Comparison of ENCODE assay signal across 11 mouse cellular contexts in the genomic region with DNA sequence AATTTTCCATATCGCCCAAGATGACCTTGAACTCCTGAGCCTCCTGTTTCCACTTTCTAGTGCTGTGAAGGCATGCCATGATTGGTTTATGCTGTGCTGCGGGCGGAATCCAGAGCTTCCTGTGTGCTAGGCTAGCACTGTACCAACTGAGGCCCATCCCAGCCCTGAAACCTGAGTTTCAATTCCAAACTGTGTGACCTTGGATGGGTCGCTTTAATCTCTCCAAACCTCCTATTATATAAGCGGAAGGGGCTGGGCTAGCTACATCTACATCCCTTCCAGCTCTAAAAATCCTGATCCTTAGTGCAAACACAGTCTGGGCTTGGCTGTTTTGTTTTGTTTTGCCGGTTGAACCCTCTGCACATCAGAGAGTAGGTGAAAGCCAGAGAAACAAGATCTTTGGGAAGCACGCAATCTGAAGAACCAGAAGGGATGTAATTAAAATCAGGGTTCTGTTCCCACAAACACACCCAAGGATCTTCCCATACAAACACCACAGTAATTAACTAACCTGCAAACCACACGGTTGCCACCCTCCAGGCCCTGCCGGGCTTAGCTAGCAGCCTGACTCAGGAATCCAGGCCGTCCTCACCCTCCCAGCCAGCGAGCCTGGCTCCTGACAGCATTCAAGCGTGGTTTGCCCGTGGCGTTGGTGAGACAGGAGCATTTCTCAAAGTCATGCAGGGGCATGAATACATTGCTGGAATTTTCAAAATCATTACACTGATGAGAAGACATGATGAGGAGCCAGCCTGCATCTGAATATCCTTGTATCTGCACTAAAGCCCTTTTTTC.
DNase-seq lines count a peak whose midpoint lies in the region; ATAC-seq and TF ChIP-seq lines count a peak whose summit lies in the region.
"Had no signal": no experiment of that assay in that cellular context is flagged by ENCODE, and none has a peak within 500 bp of the region (broad histone marks: within the 10 kb centered on the region; RNA-seq: fewer than 3 reads in every experiment).

No protein-coding gene starts in this region.

- no peak for TF ChIP-seq POLR2A in olfactory bulb, adult 2 months (IDR thresholded peaks at IDR 0.05; ENCODE audit: insufficient read depth, low read depth, low read length)

- intact Hi-C loops in heart, postnatal 14 days (cut with DNase I) = loop anchor here (5.0 kb wide), 1 partner anchor 95 kb away; no protein-coding TSS in a partner anchor

- no peak overlapping the region for H3K4me3 ChIP-seq in olfactory bulb, adult 2 months (ENCODE audit: insufficient read depth, low read depth, low read length)

- TF ChIP-seq CTCF in olfactory bulb, adult 2 months (IDR thresholded peaks at IDR 0.05; ENCODE audit: insufficient read depth, low read depth, low read length) = no peak

- peaks cover 14% of the 10 kb centered on the region for H3K4me1 ChIP-seq in olfactory bulb, adult 2 months (ENCODE audit: control insufficient read depth, insufficient read depth, low read length)

- 52% methylated on average over 14 of the region's 14 CpGs for WGBS in olfactory bulb, adult 2 months

- ATAC-seq in inflammation-experienced regulatory T-cells, adult 6 months = no peak
- ATAC-seq: liver, postnatal 0 days had no signal

- DNase-seq in gastrocnemius, postnatal 10 days = peak; percentile 25
- no peak for DNase-seq in gastrocnemius, postnatal 25 days
- DNase-seq in urinary bladder, postnatal 14 days (ENCODE audit: low spot score) = peak; percentile 29
- DNase-seq in urinary bladder, adult 18-20 months (ENCODE audit: low spot score in 2 of 2) = no peak
- peak; percentile 25 to 55 for DNase-seq in heart, postnatal 14 days
- no peak for DNase-seq in lung, postnatal 4 days
- DNase-seq: liver, postnatal 0 days; spleen, adult 18-20 months; thymus, postnatal 14 days had no signal

- peak overlapping the region; percentile 31; the same call in 1 of the 2 replicates for H3K27ac ChIP-seq in olfactory bulb, adult 2 months (ENCODE audit: insufficient read depth, low read depth, low read length)

Comparison
In these comparisons a context has a peak if more than half of its experiments do, and no peak if none do; other contexts are left out.
1. DNase-seq: peak in gastrocnemius, postnatal 10 days (single experiment), urinary bladder, postnatal 14 days (single experiment) and heart, postnatal 14 days (2 of 2); none in gastrocnemius, postnatal 25 days (single experiment), urinary bladder, adult 18-20 months (0 of 2) and lung, postnatal 4 days (0 of 2).